Mouse (Mus musculus) erythroblast, adult 5-6 weeks (primary cell): ENCODE data around the gene Pitpna. TPM values are rescaled to one million over a fixed set of nuclear protein-coding genes. Genes with fewer than 3 reads are reported as not detected.
A peak's percentile ranks its signal among the peaks of the same experiment; 100 is the strongest.

Experiments
- ATAC-seq: replicated peaks from 2 replicates; pipeline ENCODE4 v1.8.0; 2016; ENCODE audit warnings: moderate number of reproducible peaks, mild to moderate bottlenecking, moderate TSS enrichment, inconsistent platforms; ENCODE audit not compliant: poor library complexity, low FRiP score, severe bottlenecking
- total RNA-seq, 2 experiments: library from RNA; stranded (forward) in 1 of 2; stranded (reverse) in 1 of 2; fragments of 150-400 nt in 1 of 2; fragments of 200-764, 138-1000 nt in 1 of 2; gene quantifications; 2 replicates each; pipeline versions ENCODE4 v1.2.3 to v1.2.4; 2015 to 2017; ENCODE audit warnings: low replicate concordance in 2 of 2

The Pitpna gene
- total RNA-seq, 2 experiments from 2014 or later: 22.4 to 47.5 TPM

DNA sequence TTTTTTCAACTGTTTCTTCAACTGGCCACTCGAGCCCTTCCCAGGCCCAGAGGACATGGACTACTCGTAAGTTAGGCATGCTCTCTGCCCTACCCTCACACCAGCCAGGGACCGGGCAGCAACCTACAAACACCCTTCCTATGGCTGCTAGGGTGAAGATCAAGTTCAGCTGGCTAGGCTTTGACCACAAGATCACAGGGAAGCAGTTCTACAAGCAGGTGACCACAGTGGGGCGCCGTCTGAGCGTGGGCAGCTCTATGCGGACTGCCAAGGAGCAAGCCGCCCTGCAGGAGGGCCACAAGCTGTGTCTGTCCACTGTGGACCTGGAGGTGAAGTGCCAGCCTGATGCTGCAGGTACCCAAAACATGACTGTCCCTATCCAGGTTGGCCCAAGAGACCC is 25.1 kb upstream of the Pitpna start:
- ATAC-seq: no peak; the same call in 1 of the 2 replicates

DNA sequence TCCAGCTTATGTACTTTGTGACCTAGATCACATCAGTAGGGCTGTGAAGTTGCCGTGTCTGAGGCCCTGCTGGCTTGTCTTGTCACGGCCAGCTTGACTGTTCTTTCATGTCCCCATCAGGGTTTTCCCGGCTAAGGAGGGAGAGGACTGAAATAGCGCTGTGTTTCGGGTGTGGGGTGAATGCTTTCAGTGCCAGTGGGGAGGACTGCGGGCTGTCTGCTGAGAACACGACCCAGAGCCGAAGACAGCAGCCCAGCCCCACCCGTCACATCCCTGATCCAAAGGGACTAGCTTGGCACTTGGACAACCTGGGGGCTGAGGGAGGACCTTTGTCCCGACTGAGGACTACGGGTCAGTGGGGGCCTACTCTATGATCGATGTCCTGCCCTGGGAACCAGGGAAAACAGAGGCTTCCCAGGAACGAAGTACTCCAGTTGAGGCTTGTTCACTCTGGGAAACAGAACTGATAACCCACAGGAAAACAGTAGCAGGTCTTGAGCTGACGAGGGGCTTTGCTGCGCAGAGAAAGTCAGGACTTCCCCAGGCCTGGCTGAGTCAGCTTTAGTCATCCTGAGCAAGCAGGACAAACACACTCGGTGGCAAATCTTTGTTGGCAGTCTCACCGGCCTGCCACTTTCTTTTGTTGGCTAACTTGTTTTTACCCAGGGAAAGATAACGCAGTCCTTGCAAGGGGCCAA is 23.9 kb upstream of the Pitpna start:
- ATAC-seq: no peak

DNA sequence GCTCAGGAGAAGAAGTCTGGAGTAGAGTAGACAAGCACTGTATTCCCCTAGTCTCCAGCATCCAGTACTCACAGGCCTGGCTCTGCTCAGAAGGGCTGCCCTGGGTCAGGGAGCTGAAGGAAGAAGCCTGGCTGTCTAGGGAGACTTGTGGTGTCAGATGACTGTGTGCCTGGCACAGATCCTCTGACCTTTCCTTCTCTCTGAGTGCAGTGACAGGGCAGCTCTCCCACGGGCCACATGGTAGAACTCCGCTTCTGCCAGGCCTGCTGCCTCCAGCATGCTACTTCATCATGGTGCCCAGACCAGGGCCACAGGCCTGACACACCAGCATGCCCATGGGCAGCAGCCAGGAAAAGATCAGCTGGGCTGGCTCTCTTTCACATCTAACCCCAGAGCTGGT is 22.0 kb upstream of the Pitpna start:
- no peak for ATAC-seq

DNA sequence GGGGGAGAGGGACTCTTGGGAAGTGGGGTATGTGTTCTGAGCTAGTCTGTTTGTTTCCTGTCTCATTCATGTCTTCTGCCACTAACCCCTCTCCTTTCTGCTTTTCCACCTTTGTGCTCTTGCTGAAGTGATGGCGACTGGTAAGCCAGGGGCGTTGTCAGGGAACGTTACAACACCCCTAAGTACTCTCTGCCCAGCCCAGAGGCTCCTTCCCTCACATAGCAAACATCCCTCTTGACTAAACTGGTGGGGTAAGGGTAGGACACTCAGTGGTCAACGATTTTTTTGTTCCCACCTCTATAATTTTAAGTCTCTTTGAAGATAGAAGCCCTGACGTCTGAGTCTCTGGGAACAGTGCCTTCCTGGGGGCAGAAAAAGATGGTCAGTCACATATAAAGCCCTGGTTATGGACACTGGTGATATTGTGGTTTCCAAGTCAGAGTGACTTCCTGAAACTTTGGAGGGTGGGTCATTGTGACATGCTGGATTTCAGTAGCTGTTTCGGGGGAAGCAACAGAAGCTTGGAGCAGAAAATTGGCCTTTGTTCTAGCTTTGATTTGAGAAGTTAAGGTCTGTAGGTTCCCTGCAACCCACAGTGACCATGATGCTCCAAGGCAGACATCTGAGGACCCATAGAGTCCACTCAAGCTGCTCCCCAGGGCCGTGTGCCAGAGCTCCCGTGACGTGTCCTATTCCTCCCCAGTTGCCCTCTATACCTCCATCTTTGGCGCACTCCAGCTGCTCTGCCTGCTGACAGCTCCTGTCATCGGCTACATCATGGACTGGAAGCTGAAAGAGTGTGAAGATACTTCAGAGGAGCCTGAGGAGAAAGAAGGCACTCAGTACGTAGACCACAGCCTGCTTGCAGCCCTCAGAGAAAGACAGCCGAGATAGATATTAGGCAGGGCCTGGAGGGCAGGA is 21.4 kb upstream of the Pitpna start:
- ATAC-seq: no peak

DNA sequence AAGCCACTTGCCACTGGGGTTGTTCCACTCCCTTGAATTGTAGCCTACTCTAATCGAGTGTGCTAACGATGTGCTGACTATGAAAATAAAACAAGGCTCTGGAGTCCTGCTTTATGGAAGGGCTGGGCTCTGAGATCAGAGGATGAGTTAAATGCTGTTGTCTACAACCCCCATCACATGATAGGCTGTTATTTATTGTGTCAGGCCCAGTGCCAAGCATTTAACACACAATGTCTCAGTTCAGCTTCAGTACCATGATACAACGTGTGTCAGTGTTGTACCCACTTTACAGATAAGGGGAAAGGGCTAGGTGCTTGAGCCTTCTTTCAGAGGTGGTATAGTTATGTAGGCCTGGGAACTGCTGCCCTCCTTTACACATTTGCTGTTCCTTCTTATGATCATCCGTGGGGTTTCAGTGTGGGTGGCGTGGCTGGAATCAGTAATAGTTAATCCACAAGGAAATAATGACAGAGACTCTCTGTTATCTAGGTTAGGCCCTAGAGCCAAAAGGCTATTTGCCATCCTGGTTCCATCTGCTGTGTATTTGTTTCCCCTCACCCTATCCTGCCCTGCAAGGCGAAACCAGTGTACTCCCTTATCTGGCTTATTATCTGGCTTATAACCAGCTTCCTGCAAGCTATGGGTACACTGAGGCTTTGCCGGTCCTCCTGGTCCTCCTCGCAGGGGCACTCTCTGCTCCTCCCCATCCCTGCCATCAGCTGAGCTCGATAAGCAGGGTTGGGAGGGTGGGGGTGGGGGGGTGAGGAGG is 20.4 kb upstream of the Pitpna start:
- ATAC-seq: no peak

DNA sequence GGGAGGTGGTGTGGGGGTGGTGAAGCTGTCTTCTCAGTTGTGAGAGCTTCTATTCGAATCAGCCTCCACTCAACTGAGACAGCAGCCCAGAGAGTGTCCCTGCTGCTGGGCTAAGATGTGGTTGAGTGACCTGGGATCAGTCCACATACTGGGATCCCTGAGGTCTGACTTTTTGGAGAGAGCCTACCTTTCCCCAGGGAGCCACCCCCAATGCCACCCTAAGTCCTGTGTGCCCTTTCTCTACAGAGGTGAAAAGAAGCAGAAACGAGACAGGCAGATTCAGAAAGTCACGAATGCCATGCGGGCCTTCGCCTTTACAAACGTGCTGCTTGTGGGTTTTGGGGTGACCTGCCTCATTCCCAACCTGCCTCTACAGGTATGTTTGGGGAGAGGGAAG is 19.8 kb upstream of the Pitpna start:
- no peak for ATAC-seq

DNA sequence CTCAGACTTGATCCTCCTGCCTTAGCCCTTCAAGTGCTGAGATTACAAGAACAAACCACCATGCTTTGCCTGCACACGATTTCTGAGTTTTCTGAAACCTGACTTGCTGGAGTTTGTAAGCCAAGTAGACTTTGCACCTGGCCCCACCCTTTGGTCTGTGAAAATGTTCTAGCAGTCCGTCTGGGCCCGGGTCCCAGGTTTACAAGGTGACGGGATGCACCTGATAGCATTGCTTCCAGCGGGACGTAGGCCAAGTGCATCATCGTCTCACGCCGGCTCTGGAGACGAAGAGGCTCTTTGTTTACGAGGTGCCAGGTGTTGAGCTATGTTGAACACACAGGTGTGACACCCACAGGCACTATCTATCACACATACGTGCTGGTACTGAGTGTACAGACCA is 18.9 kb upstream of the Pitpna start:
- ATAC-seq: no peak

DNA sequence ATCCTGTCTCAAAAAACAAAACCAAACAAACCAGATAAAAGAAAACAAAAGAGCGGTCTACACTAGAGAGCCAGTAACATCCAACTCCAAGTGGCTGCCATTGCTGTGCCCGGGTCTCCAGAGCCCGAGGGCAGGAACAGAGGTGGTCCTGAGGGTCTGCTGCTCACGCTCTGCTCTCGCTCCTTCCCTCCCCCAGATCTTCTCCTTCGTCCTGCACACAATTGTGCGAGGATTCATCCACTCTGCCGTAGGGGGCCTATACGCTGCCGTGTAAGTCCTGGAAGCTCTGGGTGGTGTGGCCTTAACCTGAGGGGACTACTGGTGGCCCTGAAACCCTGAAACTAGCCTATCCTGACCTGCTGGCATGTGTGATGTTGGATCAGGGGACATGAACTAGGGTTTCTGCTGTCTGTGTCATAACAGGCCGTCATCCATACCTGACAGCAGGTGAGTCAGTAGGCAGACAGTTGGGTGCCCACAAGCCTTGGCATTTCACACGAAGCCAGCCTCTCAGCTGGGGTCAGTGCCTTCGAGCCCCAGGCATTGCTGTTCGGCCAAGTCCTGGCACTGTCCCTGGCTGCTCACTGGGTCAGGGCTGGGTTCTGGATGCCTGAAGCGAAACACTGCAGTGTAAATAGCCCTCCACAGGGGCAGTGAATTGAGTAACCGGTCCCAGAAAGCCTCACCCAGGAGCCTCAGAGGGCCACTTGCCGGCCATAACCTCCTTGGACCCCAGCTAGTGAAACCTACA is 17.3 kb upstream of the Pitpna start:
- ATAC-seq: no peak

DNA sequence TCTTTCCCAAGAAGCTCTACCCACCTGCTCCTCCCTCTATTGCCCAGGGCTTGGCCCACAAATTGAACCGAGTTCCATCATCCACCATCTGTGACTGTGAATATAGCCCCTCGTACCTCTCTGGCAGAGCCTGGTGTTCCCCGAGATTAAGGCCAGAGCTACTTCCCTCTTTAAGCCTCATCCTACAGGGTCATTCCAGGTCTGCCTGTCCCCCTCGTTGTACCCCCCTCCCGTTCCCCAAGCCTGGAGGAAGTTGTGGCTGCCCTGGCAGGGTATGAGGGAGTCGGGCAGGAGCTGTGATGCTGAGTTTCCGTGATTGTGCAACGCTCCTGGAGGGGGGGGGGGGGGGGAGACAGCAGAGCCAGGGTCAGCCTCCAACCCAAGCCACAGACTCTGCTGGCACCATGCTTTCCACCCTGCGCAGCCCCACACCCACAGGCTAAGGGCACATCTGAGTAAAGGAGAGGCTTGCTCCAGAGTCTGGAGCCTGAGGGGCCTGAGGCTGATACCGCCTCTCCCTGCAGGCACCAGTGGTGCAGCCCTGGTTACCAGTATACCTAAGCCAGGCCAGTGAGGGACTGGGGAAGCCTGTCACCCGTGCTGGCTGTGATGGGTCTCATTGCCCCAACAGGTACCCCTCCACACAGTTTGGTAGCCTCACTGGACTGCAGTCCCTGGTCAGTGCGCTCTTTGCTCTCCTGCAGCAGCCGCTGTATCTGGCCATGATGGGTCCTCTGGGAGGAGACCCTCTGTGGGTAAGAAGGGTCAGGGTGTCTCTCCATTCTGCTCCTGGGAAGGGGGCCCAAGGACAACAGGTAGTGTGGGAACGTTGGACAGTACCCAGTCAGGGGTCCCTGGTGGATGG is 16.5 kb upstream of the Pitpna start:
- no peak for ATAC-seq

DNA sequence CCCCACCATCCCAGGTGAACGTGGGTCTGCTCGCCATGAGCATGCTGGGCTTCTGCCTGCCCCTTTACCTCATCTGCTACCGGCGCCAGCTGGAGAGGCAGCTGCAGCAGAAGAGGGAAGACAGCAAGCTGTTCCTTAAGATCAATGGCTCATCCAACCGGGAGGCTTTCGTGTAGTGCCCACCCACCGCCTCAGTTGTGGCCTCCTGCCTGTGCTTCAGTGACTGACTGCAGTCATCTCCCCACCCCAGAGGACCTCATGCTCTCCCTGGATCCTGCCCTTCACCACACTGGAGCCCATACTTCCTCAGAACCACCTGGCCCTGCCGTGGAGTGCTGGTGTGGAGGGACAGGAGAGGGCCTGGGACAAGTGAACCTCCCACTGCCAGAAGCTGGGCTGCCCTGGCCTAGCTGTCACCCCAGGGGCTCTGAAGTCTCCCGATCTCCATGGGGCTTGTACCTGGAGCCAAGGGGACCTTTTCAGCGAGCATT is 15.6 kb upstream of the Pitpna start:
- no peak for ATAC-seq

DNA sequence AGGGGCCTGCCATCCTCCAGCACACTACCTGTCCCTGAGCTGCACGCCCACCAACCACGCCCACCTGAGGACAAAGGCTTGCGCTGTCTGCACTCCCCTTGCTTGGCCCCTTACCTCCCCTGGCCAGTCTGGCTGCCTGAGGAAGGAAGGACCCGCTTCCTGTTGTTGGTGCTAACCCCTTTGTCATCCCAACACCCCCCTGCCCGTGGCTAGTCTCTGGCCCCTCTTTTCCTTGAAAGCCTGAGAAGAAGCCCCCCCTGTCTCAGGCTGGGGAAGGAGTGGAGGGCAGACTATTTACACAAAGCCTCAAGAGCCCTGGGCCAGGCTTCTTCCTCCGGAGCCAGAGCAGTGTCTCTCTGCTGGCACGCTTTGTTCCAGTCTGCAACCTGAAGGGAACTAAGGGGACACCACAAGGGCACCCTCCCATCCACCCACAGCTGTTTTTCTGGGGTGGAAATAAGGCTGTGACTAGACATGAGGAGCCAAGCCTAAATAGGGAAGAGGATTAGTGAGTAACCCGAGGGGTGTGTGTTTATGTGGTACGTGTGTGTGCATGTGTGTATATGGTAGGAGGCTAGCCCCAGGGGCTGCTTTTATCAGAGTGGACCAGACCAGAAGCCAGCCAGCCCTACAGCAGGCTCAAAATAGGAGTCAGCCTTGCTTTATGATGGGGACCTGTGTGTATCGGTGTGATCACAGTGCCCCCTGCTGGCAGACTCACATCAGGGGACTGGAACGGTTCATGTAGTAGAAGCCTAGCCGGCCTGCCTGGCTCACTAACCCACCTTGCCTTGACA is 14.8 kb upstream of the Pitpna start:
- ATAC-seq: peak; percentile 83

DNA sequence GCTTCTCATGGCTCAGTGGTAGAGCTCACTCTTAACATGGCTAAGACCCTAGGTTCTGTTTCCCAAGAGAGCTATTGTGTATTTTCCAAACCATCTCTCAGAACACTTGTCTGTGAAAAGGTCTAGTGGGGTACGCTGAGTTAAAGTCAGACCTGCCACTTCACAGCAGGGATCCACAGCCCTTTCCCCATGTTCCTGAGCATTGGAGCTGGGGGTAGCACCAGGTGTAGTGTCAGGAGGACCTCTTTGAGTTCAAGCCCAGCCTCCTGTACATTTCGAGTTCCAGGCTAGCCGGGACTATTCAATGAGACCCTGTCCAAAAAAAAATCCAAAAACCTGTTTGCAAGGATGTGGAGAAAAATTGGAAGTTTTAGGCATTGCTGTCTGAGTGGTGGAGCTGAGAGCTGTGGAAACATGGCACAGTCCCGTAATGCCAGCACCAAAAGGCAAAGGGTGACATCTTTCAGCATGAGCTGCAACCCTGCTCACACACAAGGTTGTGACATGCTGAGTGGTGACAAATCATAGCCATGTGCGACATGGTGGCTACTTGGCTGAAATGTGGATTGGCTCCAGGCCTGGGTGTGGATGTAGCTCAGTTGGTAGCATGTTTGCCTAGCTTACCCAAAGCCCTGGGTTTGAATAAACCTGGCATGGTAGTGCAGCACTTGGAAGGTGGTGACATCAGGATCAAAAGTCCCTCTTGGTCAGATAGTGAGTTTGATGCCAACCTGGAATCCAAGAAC is 13.3 kb upstream of the Pitpna start:
- ATAC-seq: no peak

DNA sequence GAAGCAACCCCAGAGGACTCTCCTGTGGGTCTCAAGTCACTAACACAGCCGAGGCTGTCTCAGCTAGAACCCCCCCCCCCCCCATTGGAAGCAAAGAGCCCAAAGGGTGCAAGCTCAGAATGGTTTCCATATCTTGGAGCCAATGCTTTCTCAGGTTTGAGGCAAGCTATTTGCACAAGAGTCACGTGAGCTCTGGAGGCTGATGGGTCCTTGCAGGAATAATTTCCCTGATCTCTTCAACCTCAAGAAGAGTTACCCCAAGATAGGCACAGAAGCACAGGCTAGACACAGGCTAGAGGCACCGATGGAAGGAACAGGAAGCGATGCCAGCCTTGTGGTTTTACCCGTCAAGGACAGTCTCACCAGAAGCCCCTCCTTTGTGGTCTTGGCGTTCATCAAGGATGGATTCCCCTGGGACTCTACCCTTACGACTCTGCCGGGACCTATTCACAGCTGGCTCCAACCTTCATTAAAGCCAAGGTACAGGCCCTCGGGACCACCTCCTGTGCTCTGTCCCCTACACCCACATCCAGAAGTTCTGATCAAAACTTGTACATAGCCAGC is 12.3 kb upstream of the Pitpna start:
- no peak for ATAC-seq

DNA sequence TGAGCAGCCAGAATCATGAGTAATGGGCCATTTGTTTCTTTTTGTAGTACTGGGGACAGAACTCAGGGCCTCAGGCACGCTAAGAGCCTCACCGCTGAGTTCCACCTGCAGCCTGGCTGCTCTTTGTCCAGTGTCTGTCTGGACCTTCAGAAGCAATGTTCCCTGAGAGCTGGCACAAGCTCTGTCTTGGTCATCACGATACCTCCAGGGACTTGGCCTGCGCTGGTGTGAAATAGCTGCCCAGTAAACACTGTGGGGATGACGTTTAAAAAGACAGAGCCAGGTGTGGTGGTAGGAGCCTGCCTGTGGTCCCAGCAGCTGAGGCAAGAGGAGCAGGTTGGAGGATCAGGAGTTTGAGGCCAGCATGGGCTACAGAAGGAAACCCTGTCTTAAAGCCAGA is 9.3 kb upstream of the Pitpna start:
- ATAC-seq: 0 out of 2 replicates have a peak, but pooled peaks have one; percentile 19

DNA sequence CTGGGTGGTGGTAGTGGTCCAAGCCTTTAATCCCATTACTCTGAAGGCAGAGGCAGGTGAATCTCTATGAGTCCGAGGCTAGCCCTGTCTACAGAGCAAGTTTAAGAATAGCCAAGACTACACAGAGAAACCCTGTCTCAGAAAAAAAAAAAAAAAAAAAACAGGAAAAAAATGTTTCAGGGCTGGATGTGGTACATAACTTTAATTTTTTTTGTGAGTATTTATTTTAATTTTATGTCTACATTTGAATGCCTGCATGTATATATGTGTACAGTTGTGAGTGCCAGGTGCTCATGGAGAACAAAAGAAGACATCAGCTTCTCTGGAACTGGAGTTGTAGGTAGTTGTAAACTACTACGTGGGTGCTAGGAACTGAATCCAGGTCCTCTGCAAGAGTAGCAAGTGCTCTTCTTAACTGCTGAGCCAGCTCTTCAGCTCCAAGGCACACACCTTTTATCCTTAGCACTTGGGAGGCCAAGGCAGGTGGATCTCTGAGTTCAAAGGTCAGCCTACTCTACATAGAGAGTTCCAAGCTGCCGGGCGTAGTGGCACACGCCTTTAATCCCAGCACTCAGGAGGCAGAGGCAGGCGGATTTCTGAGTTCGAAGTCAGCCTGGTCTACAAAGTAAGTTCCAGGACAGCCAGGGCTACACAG is 6.3 kb upstream of the Pitpna start:
- ATAC-seq: no peak

DNA sequence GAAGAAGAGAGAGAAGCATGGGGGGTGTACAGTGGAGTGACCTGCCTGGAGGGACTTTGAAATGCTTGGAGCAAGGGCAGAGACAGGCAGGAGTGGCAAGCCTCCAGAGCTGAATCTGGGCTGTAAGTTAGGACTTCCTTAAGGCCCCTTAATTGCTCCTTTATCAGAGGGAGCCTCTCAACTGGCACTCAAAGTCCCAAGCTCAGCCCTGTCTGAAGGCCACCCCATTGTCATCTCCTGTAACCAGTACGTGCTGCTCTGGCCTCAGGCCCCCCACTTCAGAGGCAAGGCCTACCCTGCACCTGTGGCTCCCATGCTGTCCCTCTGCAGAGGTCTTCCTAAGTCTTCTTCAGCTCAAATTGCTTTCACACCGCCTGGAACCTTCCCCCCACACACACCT is 4.4 kb upstream of the Pitpna start:
- no peak for ATAC-seq
